Mouse (Mus musculus) fibroblast of lung, adult 2 months (primary cell): ENCODE measurements around the gene Apoc1.
A peak's percentile ranks its signal among the peaks of the same experiment; 100 is the strongest.

Experiments used
- DNase-seq: peaks from one replicate; pipeline ENCODE4 v3.0.0-alpha.2; 2011; ENCODE audit warnings: low read depth

Apoc1 gene

GRCm38 (mm10) chr7:19683771-19684201, 8.7 kb downstream of the Apoc1 start:
- no peak for DNase-seq

- no peak for DNase-seq
These were observed 9.5 kb downstream of the Apoc1 start for GRCm38 (mm10) chr7:19682979-19683378.

GRCm38 (mm10) chr7:19681202-19681694, 11.2 kb downstream of the Apoc1 start, which contains the start of the genes Gm44805 and Apoc4:
TSS of gene Gm44805 (minus strand) at chr7:19681423.
TSS of gene Apoc4 (minus strand) at chr7:19681479.
- no peak for DNase-seq

- no peak for DNase-seq
These were observed 11.8 kb downstream of the Apoc1 start for GRCm38 (mm10) chr7:19680702-19681101.

- DNase-seq, result no peak
These were observed 13.6 kb downstream of the Apoc1 start for GRCm38 (mm10) chr7:19678901-19679300.

GRCm38 (mm10) chr7:19677872-19678271, 14.6 kb downstream of the Apoc1 start, which contains the start of gene Apoc2:
TSS of gene Apoc2 (minus strand) at chr7:19677941.
- DNase-seq, result no peak

GRCm38 (mm10) chr7:19676662-19677061, 15.8 kb downstream of the Apoc1 start:
- DNase-seq, result no peak

- no peak for DNase-seq
These were observed 16.6 kb downstream of the Apoc1 start for GRCm38 (mm10) chr7:19675824-19676223.

GRCm38 (mm10) chr7:19673083-19673699, 19.3 kb downstream of the Apoc1 start:
- DNase-seq, result no peak

GRCm38 (mm10) chr7:19671511-19671910, 20.9 kb downstream of the Apoc1 start:
- DNase-seq, result no peak

- DNase-seq, result peak; percentile 87
These were observed 23.3 kb downstream of the Apoc1 start for GRCm38 (mm10) chr7:19668947-19669721.

- no peak for DNase-seq
These were observed 25.0 kb downstream of the Apoc1 start for GRCm38 (mm10) chr7:19667434-19667833.

GRCm38 (mm10) chr7:19666750-19667149, 25.7 kb downstream of the Apoc1 start:
- no peak for DNase-seq

- peak; percentile 94 for DNase-seq
These were observed 27.3 kb downstream of the Apoc1 start, which contains the start of gene Clptm1 for GRCm38 (mm10) chr7:19664955-19665841. TSS of gene Clptm1 (minus strand) at chr7:19665033.

GRCm38 (mm10) chr7:19664455-19664954, 28.0 kb downstream of the Apoc1 start:
- DNase-seq, result peak; percentile 3

- DNase-seq, result no peak
These were observed 28.5 kb downstream of the Apoc1 start for GRCm38 (mm10) chr7:19663940-19664339.

- DNase-seq, result no peak
These were observed 39.8 kb downstream of the Apoc1 start for GRCm38 (mm10) chr7:19652614-19653013.

- no peak for DNase-seq
These were observed 41.2 kb downstream of the Apoc1 start for GRCm38 (mm10) chr7:19651063-19651786.

GRCm38 (mm10) chr7:19641223-19641622, 51.2 kb downstream of the Apoc1 start:
- no peak for DNase-seq
